Mouse (Mus musculus): ENCODE measurements around the gene Cct6b. TPM values are rescaled to one million over a fixed set of nuclear protein-coding genes. Genes with fewer than 3 reads are reported as not detected.
"Not testable (repeated sequence)": the region's sequence is repeated elsewhere in the genome, so short reads cannot be mapped to it uniquely, and the experiment has no call there.

The Cct6b gene
- total and polyA plus RNA-seq, 2 experiments from 2014 or later, result 0.25 TPM; not detected in 1

- ATAC-seq (ENCODE audit: insufficient read depth, low read depth), result no peak
These were observed 59.0 kb downstream of the Cct6b start for GRCm38 (mm10) chr11:82705082-82705481.

GRCm38 (mm10) chr11:82699865-82700410 is 64.2 kb downstream of the Cct6b start:
- Histone ChIP-seq H3K4me2 (ENCODE audit: low read depth, low read length) (no peak overlapping the region), H3K4me3 (ENCODE audit: low read depth, low read length) (no peak overlapping the region), H3K9me3 (replicated peaks; ENCODE audit: control insufficient read depth, low read length) (no peaks in the 10 kb centered on the region), H3K4me1 (ENCODE audit: control insufficient read depth, insufficient read depth) (no peaks in the 10 kb centered on the region), H3K27me3 (ENCODE audit: control insufficient read depth, insufficient read depth, low read length) (no peaks in the 10 kb centered on the region), H3K9ac (replicated peaks; ENCODE audit: low read depth, low read length) (no peak overlapping the region), H3K27ac (ENCODE audit: low read depth) (no peak overlapping the region), H3K36me3 (replicated peaks; ENCODE audit: control insufficient read depth, insufficient read depth, low read length) (no peaks in the 10 kb centered on the region)
- no peak for DNase-seq (ENCODE audit: low spot score)
- TF ChIP-seq EP300 (IDR thresholded peaks at IDR 0.05; ENCODE audit: low read depth) (no peak), CTCF (IDR thresholded peaks at IDR 0.05; ENCODE audit: low read depth) (no peak)
- ATAC-seq (ENCODE audit: insufficient read depth, low read depth), result no peak
- 73% methylated on average over 11 of the region's 11 CpGs for WGBS

More at GRCm38 (mm10) chr11:82705082-82705481, 59.0 kb downstream of the Cct6b start:
- Histone ChIP-seq H3K4me2 (ENCODE audit: low read depth, low read length) (no peak overlapping the region), H3K9me3 (replicated peaks; ENCODE audit: control insufficient read depth, low read length) (no peaks in the 10 kb centered on the region), H3K27ac (ENCODE audit: low read depth) (no peak overlapping the region), H3K27me3 (ENCODE audit: control insufficient read depth, insufficient read depth, low read length) (no peaks in the 10 kb centered on the region), H3K4me3 (ENCODE audit: low read depth, low read length) (no peak overlapping the region), H3K36me3 (replicated peaks; ENCODE audit: control insufficient read depth, insufficient read depth, low read length) (no peaks in the 10 kb centered on the region), H3K4me1 (ENCODE audit: control insufficient read depth, insufficient read depth) (no peaks in the 10 kb centered on the region), H3K9ac (replicated peaks; ENCODE audit: low read depth, low read length) (no peak overlapping the region)
- 71% methylated on average over 6 of the region's 6 CpGs for WGBS
- TF ChIP-seq CTCF (IDR thresholded peaks at IDR 0.05; ENCODE audit: low read depth), result no peak
- TF ChIP-seq EP300 (IDR thresholded peaks at IDR 0.05; ENCODE audit: low read depth), result no peak
- DNase-seq (ENCODE audit: low spot score), result no peak

- Histone ChIP-seq H3K36me3 (replicated peaks; ENCODE audit: control insufficient read depth, insufficient read depth, low read length) (no peaks in the 10 kb centered on the region), H3K9ac (replicated peaks; ENCODE audit: low read depth, low read length) (no peak overlapping the region), H3K27me3 (ENCODE audit: control insufficient read depth, insufficient read depth, low read length) (no peaks in the 10 kb centered on the region), H3K4me3 (ENCODE audit: low read depth, low read length) (no peak overlapping the region), H3K4me1 (ENCODE audit: control insufficient read depth, insufficient read depth) (no peaks in the 10 kb centered on the region), H3K9me3 (replicated peaks; ENCODE audit: control insufficient read depth, low read length) (no peaks in the 10 kb centered on the region), H3K4me2 (ENCODE audit: low read depth, low read length) (no peak overlapping the region), H3K27ac (ENCODE audit: low read depth) (no peak overlapping the region)
- ATAC-seq (ENCODE audit: insufficient read depth, low read depth) (no peak), DNase-seq (ENCODE audit: low spot score) (no peak)
- TF ChIP-seq CTCF (IDR thresholded peaks at IDR 0.05; ENCODE audit: low read depth) (no peak), EP300 (IDR thresholded peaks at IDR 0.05; ENCODE audit: low read depth) (no peak)
- 62% methylated on average over 7 of the region's 7 CpGs for WGBS
These were observed 68.2 kb downstream of the Cct6b start for GRCm38 (mm10) chr11:82695930-82696329.

- not testable (repeated sequence) for ATAC-seq (ENCODE audit: insufficient read depth, low read depth); H3K36me3 ChIP-seq (replicated peaks; ENCODE audit: control insufficient read depth, insufficient read depth, low read length); H3K27ac ChIP-seq (ENCODE audit: low read depth); H3K9ac ChIP-seq (replicated peaks; ENCODE audit: low read depth, low read length); DNase-seq (ENCODE audit: low spot score); H3K9me3 ChIP-seq (replicated peaks; ENCODE audit: control insufficient read depth, low read length); H3K27me3 ChIP-seq (ENCODE audit: control insufficient read depth, insufficient read depth, low read length); H3K4me2 ChIP-seq (ENCODE audit: low read depth, low read length); H3K4me1 ChIP-seq (ENCODE audit: control insufficient read depth, insufficient read depth); H3K4me3 ChIP-seq (ENCODE audit: low read depth, low read length)
These were observed 69.2 kb downstream of the Cct6b start for GRCm38 (mm10) chr11:82694947-82695346.

GRCm38 (mm10) chr11:82692668-82693067 is 71.5 kb downstream of the Cct6b start:
- no peaks in the 10 kb centered on the region for H3K27me3 ChIP-seq (ENCODE audit: control insufficient read depth, insufficient read depth, low read length)
- DNase-seq (ENCODE audit: low spot score) (no peak), ATAC-seq (ENCODE audit: insufficient read depth, low read depth) (no peak)
- TF ChIP-seq EP300 (IDR thresholded peaks at IDR 0.05; ENCODE audit: low read depth) (no peak), CTCF (IDR thresholded peaks at IDR 0.05; ENCODE audit: low read depth) (no peak)
- no peaks in the 10 kb centered on the region for H3K36me3 ChIP-seq (replicated peaks; ENCODE audit: control insufficient read depth, insufficient read depth, low read length)
- H3K4me2 ChIP-seq (ENCODE audit: low read depth, low read length), result no peak overlapping the region
- no peak overlapping the region for H3K9ac ChIP-seq (replicated peaks; ENCODE audit: low read depth, low read length)
- WGBS, result 72% methylated on average over 6 of the region's 6 CpGs
- no peaks in the 10 kb centered on the region for H3K9me3 ChIP-seq (replicated peaks; ENCODE audit: control insufficient read depth, low read length)
- no peak overlapping the region for H3K4me3 ChIP-seq (ENCODE audit: low read depth, low read length)
- H3K27ac ChIP-seq (ENCODE audit: low read depth), result no peak overlapping the region
- H3K4me1 ChIP-seq (ENCODE audit: control insufficient read depth, insufficient read depth), result no peaks in the 10 kb centered on the region

- H3K4me2 ChIP-seq (ENCODE audit: low read depth, low read length), result no peak overlapping the region
- DNase-seq (ENCODE audit: low spot score), result no peak
- no peaks in the 10 kb centered on the region for H3K36me3 ChIP-seq (replicated peaks; ENCODE audit: control insufficient read depth, insufficient read depth, low read length)
- no peak for TF ChIP-seq EP300 (IDR thresholded peaks at IDR 0.05; ENCODE audit: low read depth)
- no peak for TF ChIP-seq CTCF (IDR thresholded peaks at IDR 0.05; ENCODE audit: low read depth)
- no peaks in the 10 kb centered on the region for H3K9me3 ChIP-seq (replicated peaks; ENCODE audit: control insufficient read depth, low read length)
- H3K27me3 ChIP-seq (ENCODE audit: control insufficient read depth, insufficient read depth, low read length), result no peaks in the 10 kb centered on the region
- H3K4me1 ChIP-seq (ENCODE audit: control insufficient read depth, insufficient read depth), result no peaks in the 10 kb centered on the region
- H3K9ac ChIP-seq (replicated peaks; ENCODE audit: low read depth, low read length), result no peak overlapping the region
- ATAC-seq (ENCODE audit: insufficient read depth, low read depth), result no peak
- H3K27ac ChIP-seq (ENCODE audit: low read depth), result no peak overlapping the region
- H3K4me3 ChIP-seq (ENCODE audit: low read depth, low read length), result no peak overlapping the region
- WGBS, result 57% methylated on average over 5 of the region's 5 CpGs
These were observed 73.6 kb downstream of the Cct6b start for GRCm38 (mm10) chr11:82690476-82690875.
